Mouse (Mus musculus) forebrain, embryonic 11.5 days (tissue): Measurements from ENCODE around the gene Cadm2. TPM values are rescaled to one million over a fixed set of nuclear protein-coding genes. Genes with fewer than 3 reads are reported as not detected.

Source experiments
- ATAC-seq: fragments of 200-750 bp; cut with Nextera tagmentation; replicated peaks from 2 replicates; pipeline ENCODE4 v1.8.0; 2017; ENCODE audit warnings: moderate TSS enrichment; ENCODE audit not compliant: low FRiP score
- DNase-seq: peaks from one replicate; pipeline ENCODE4 v3.0.0-alpha.2; 2017; ENCODE audit warnings: low spot score
- H3K27ac ChIP-seq: fragments of 300-500 bp; sonication (generic); 2 replicates; pipeline ENCODE4 v1.5.1; 2014; ENCODE audit warnings: low read depth, low read length
- H3K27me3 ChIP-seq: fragments of 300-500 bp; sonication (generic); 2 replicates; pipeline ENCODE4 v1.6.1; 2014; ENCODE audit warnings: mild to moderate bottlenecking, low read length, mixed read lengths; ENCODE audit not compliant: control insufficient read depth, insufficient read depth
- H3K36me3 ChIP-seq: fragments of 300-500 bp; sonication (generic); 2 replicates; pipeline ENCODE4 v1.6.1; 2014; ENCODE audit warnings: mild to moderate bottlenecking, low read length, moderate library complexity, mixed read lengths; ENCODE audit not compliant: control insufficient read depth, insufficient read depth
- H3K4me1 ChIP-seq: fragments of 300-500 bp; sonication (generic); replicated peaks from 2 replicates; pipeline ENCODE4 v1.6.1; 2014; ENCODE audit warnings: low read length, mixed read lengths; ENCODE audit not compliant: control insufficient read depth, insufficient read depth
- H3K4me2 ChIP-seq: fragments of 300-500 bp; sonication (generic); 2 replicates; pipeline ENCODE4 v1.6.1; 2014; ENCODE audit warnings: low read depth, mild to moderate bottlenecking, low read length, moderate library complexity, mixed read lengths; ENCODE audit not compliant: severe bottlenecking
- H3K4me3 ChIP-seq: fragments of 300-500 bp; sonication (generic); 2 replicates; pipeline ENCODE4 v1.5.1; 2014; ENCODE audit warnings: low read depth, low read length
- H3K9ac ChIP-seq: fragments of 300-500 bp; sonication (generic); 2 replicates; pipeline ENCODE4 v1.6.1; 2014; ENCODE audit warnings: low read length
- H3K9me3 ChIP-seq: fragments of 300-500 bp; sonication (generic); 2 replicates; pipeline ENCODE4 v1.6.1; 2016; ENCODE audit warnings: low read length, mixed read lengths; ENCODE audit not compliant: control insufficient read depth
- WGBS: fragments of 180-500 bp; shearing (Covaris S2); extraction: QIAGEN DNeasy Blood & Tissue Kit; methylation state at CpG from one replicate; pipeline ENCODE4 v1.1.7; 2014; 5-methylcytosine and 5-hydroxymethylcytosine counted together
- polyA plus RNA-seq: library from polyadenylated mRNA; unstranded; fragments of >200 nt; fragmentation: Nextera tagmentation; extraction: Ambion mirVana; gene quantifications from 2 replicates; pipeline ENCODE4 v1.2.1, GENCODE M21; 2014

Cadm2 gene
- polyA plus RNA-seq, 1 experiment from 2014 or later, result 5.2 TPM

DNA sequence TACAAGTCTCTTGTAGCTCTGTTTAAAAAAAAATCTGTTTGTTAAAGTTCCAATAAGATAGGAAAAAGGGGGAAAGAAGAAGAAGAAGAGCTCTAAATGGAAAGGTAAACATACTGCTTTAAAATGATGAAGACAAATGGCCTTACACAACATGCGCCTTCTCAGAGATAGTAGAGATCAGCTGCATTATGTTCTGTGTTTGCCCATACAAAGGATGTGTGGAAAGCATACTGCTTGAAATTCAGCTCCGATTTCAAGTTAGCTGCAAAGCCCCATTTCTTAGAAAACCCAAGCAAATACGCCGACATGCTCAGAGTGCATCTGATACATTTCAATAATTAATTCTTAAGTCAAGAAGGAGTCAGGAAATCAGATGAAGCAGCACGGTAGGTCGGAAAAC, 684.4 kb downstream of the Cadm2 start:
- no peak for DNase-seq
- no peaks in the 10 kb centered on the region for H3K9me3 ChIP-seq
- H3K4me3 ChIP-seq, result no peak overlapping the region
- H3K27ac ChIP-seq, result no peak overlapping the region
- no peaks in the 10 kb centered on the region for H3K4me1 ChIP-seq
- H3K36me3 ChIP-seq, result no peaks in the 10 kb centered on the region
- no peak overlapping the region for H3K9ac ChIP-seq
- no peak overlapping the region for H3K4me2 ChIP-seq
- ATAC-seq, result no peak
- no peaks in the 10 kb centered on the region for H3K27me3 ChIP-seq
- WGBS, result 88% methylated on average over 6 of the region's 6 CpGs

DNA sequence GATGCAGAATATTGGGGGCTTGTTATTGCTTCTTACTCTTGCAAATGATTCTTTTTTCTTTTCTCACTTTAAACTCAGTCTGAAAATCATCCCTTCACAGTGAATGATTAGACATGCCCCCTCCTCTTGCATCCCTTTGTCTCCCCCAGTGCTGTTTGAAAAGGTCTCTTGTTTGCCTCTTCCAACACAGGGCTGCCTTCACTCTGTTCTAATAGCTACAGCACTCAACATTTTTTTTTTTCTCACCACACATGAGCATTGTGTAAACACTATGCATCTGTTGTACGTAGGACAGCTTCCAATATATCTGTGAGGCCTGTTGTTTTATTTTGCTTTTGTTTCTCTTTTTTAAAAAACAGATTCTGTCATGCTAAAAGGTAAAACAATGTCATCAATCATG, 695.2 kb downstream of the Cadm2 start:
- Histone ChIP-seq H3K4me1 (no peaks in the 10 kb centered on the region), H3K9ac (no peak overlapping the region), H3K9me3 (no peaks in the 10 kb centered on the region), H3K4me2 (no peak overlapping the region), H3K4me3 (no peak overlapping the region), H3K36me3 (no peaks in the 10 kb centered on the region), H3K27ac (no peak overlapping the region), H3K27me3 (no peaks in the 10 kb centered on the region)
- ATAC-seq (no peak), DNase-seq (no peak)
- WGBS, result 60% methylated on average over 1 of the region's 1 CpGs

DNA sequence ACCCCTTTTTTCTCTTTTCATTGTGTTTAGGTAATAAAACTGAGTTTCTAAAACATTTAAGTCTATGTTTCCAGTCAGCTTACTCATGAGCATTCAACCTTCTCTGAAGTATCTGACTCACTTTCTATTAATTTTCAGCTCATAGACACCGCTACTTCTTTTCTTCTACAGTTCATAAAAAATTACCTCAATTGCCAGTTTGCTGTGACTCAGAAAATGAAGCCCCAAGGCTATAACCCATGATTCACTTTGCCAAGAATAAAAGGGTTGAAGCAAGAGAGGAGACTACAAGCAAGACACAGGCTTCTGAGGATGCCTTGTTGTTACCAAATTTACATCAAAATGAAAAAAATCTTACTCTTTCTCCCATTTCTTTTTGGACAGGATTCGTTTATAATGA, 698.0 kb downstream of the Cadm2 start:
- 73% methylated on average over 2 of the region's 2 CpGs for WGBS
- Histone ChIP-seq H3K9ac (no peak overlapping the region), H3K9me3 (no peaks in the 10 kb centered on the region), H3K4me1 (no peaks in the 10 kb centered on the region), H3K4me2 (no peak overlapping the region), H3K4me3 (no peak overlapping the region), H3K27me3 (no peaks in the 10 kb centered on the region), H3K36me3 (no peaks in the 10 kb centered on the region), H3K27ac (no peak overlapping the region)
- DNase-seq (no peak), ATAC-seq (no peak)

DNA sequence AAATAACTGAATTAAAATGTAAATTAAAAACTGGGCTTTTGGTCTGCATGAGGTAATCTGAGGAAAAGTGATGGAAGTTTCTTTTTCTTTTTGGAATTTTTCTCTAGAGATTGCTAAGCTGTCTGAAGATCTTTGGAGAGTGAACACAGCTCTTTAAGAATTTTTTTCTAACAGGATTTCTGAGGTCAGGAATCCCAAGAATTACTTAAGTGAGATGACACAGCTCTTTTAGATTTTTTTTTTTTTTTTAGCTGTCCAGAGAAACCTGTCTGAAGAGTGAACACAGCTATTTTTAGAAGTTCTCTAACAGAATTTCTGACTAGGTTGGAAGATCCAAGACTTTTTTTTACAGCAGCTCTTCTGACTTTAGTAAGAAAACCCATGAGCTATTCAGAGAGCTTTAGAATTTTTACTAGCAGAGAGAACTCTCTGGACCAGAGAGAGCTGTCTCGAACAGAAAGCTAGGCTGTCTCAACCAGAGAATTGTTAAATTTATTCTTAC, 699.2 kb downstream of the Cadm2 start:
- no peak overlapping the region for H3K27ac ChIP-seq
- no peaks in the 10 kb centered on the region for H3K9me3 ChIP-seq
- no peak overlapping the region for H3K4me3 ChIP-seq
- H3K27me3 ChIP-seq, result no peaks in the 10 kb centered on the region
- WGBS, result 85% methylated on average over 1 of the region's 1 CpGs
- no peak overlapping the region for H3K4me2 ChIP-seq
- H3K4me1 ChIP-seq, result no peaks in the 10 kb centered on the region
- no peak for DNase-seq
- no peak overlapping the region for H3K9ac ChIP-seq
- H3K36me3 ChIP-seq, result no peaks in the 10 kb centered on the region
- ATAC-seq, result no peak

DNA sequence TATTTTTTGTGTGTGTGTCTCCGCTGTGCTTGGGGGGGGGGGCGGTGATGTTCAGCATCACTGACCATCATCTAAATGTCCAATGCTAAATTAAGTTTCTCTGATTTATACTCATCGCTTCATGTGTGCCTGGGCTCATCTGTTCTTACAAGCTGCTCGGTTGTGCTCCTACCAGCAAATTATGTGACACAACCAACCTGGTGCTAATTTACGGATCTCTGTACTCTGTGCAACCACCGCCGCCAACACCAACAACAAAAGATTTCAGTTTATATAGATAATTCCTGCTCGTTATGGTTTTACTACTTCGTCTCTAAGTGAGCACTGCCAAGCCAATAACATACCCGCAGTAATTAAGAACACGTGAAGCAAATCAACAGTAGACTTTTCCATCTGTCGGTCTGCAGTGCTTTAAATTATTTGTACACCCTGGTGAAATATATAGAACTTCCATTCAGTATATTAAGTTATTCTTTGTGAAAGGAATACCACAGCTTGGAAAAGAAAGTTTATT, 700.8 kb downstream of the Cadm2 start:
- 77% methylated on average over 12 of the region's 12 CpGs for WGBS
- no peaks in the 10 kb centered on the region for H3K4me1 ChIP-seq
- H3K4me3 ChIP-seq, result no peak overlapping the region
- DNase-seq (no peak), ATAC-seq (no peak)
- H3K9me3 ChIP-seq, result no peaks in the 10 kb centered on the region
- H3K9ac ChIP-seq, result no peak overlapping the region
- no peaks in the 10 kb centered on the region for H3K27me3 ChIP-seq
- no peak overlapping the region for H3K27ac ChIP-seq
- H3K4me2 ChIP-seq, result no peak overlapping the region
- H3K36me3 ChIP-seq, result no peaks in the 10 kb centered on the region

DNA sequence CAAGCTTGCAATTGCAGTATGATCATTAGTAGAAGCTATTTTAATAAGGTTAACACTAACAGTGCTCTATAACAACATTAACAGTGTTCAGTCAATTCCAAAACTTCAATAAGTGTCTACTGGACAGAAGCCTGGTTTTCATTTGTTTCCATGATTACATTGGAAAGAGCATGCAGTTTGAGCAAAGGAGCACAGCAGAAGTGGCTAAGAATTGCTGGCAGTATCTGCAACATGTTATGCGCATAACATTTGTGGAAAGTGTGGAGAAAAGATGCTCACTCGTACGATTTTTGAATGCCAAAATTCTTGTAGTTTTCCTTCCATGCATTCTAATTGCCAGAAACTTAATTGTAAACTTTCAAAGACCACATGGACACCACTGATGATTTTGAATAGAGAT, 718.9 kb downstream of the Cadm2 start:
- H3K27me3 ChIP-seq, result no peaks in the 10 kb centered on the region
- 85% methylated on average over 3 of the region's 3 CpGs for WGBS
- no peak overlapping the region for H3K4me2 ChIP-seq
- H3K4me1 ChIP-seq, result no peaks in the 10 kb centered on the region
- ATAC-seq, result no peak
- no peaks in the 10 kb centered on the region; the same call in 1 of the 2 replicates for H3K36me3 ChIP-seq
- no peak overlapping the region for H3K9ac ChIP-seq
- no peaks in the 10 kb centered on the region for H3K9me3 ChIP-seq
- no peak for DNase-seq
- no peak overlapping the region for H3K4me3 ChIP-seq
- H3K27ac ChIP-seq, result no peak overlapping the region

DNA sequence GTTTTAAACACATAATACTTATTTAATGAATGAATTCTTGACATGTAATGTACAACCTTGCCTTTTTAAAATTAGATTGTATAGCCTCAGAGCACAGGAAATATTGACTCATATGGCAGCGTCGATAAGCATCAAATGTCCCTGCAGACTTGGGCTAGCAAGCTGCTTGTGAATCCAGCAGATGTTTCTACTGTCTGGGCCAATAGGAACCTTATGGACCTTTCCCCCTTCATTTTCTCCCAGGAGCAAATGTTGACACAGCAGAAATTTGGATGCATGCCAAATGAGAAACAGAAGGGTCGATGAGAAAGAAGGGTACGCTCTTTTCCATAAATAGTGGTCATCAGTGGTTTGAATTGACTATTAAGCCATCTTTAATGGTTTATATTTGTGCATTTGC, 720.0 kb downstream of the Cadm2 start:
- 71% methylated on average over 4 of the region's 4 CpGs for WGBS
- no peaks in the 10 kb centered on the region for H3K4me1 ChIP-seq
- ATAC-seq, result no peak

DNA sequence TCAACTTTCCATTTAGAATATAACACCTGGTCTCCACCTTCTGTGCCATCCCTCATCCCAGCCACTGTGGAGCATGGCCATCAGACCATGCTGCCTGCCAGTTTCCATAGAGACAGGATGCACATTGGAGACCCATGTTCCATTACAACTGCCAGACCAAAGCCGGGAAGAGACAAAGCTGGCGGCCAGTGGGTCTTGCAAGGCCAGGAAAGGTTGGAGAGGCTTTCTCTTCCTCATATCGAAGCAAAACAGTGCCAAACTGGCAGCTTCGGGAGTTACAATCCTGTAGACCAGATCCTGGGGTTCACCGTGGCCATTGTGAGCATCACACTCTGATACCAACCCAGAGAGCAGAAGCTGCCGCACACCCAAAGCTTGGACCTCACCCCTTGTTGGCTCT, 728.3 kb downstream of the Cadm2 start:
- no peak overlapping the region for H3K27ac ChIP-seq
- no peaks in the 10 kb centered on the region for H3K27me3 ChIP-seq
- no peak overlapping the region for H3K9ac ChIP-seq
- WGBS, result 88% methylated on average over 6 of the region's 6 CpGs
- ATAC-seq, result no peak
- H3K9me3 ChIP-seq, result no peaks in the 10 kb centered on the region
- no peak overlapping the region for H3K4me3 ChIP-seq
- no peak for DNase-seq
- no peaks in the 10 kb centered on the region for H3K4me1 ChIP-seq
- H3K4me2 ChIP-seq, result no peak overlapping the region
- H3K36me3 ChIP-seq, result no peaks in the 10 kb centered on the region

More for the DNA sequence above, 720.0 kb downstream of the Cadm2 start:
- H3K4me3 ChIP-seq, result no peak overlapping the region
- DNase-seq, result no peak
- no peaks in the 10 kb centered on the region for H3K27me3 ChIP-seq
- no peaks in the 10 kb centered on the region; the same call in 1 of the 2 replicates for H3K36me3 ChIP-seq
- no peaks in the 10 kb centered on the region for H3K9me3 ChIP-seq
- no peak overlapping the region for H3K9ac ChIP-seq
- H3K4me2 ChIP-seq, result no peak overlapping the region
- no peak overlapping the region for H3K27ac ChIP-seq

DNA sequence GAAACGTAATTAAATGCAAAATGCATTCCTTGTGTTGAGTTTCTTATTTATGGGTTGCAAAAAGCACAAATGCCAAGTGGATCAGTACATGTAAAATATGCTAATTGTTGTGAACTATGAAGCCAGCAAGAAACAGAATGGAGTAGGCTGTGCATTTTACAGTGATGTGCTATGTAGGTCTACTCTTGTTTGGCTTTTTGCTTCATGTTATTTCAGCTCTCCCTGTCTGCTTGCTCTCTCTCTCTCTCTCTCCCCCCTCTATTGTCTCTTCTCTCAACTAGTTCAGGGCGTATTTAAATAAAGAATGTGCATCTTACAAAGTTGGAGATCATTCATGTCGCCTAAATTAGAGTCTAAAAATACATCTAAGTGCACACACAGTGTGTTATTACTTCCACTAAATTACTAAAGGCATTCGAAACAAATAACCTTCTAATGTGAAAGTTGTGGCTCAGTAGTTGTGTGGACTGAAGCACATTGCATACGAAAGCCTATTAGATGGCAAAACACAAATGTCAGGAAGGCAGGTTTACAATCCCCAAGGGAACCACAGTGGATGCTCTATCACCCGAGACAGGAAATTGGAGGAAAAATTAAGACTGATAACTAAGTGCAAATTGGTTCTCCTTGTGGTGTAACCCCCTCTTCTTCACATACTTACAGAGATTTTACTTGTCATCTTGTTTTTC, 729.0 kb downstream of the Cadm2 start:
- Histone ChIP-seq H3K4me2 (no peak overlapping the region), H3K27me3 (no peaks in the 10 kb centered on the region), H3K4me1 (no peaks in the 10 kb centered on the region), H3K9ac (no peak overlapping the region), H3K9me3 (no peaks in the 10 kb centered on the region), H3K27ac (no peak overlapping the region), H3K4me3 (no peak overlapping the region), H3K36me3 (no peaks in the 10 kb centered on the region)
- ATAC-seq (no peak), DNase-seq (no peak)
- WGBS, result 75% methylated on average over 6 of the region's 6 CpGs
